8 mouse cellular contexts compared by ENCODE assay signal in the genomic region with DNA sequence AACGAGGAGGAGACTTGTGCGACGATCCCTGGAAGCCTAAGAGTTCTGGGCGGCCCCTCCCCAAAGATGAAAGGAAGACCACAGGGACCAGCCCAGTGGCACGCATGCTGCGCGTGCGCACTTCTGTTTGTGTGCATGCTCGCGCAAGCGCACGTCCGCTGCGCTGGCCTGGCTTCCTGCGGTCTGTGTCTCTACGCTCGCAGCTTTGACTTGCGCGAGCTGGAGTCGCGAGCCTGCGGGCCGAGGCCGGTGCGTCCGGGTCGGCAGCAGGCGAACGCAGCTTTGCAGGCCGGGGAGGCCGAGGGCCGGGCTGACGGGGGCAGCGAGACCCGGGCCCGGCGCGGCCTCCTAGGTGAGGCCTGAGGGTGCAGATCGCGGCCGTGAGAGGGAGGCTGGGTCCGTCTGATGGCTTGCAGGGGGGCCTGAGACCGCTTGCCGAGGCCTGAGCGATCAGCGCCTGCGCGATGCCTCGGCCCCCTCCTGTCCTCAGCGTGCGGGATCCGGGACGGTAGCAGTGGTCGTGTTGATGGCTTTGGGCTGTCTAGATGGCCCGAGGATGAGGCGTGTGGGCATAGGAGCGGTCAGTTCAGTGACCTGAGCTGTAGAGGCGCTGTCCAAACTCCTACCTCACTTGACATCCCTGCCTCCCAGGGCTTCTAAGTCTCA. TPM values are rescaled to one million over a fixed set of nuclear protein-coding genes. Genes with fewer than 3 reads are reported as not detected.
DNase-seq lines count a peak whose midpoint lies in the region; ATAC-seq and TF ChIP-seq lines count a peak whose summit lies in the region.

TSS of gene Zfp12 (plus strand) at position 136 of the 666 bp plus-strand sequence.

- H3K27me3 ChIP-seq in kidney, embryonic 14.5 days (ENCODE audit: control insufficient read depth, insufficient read depth, low read length): no peaks in the 10 kb centered on the region
- no peaks in the 10 kb centered on the region for H3K27me3 ChIP-seq in limb, embryonic 15.5 days

- H3K36me3 ChIP-seq in kidney, embryonic 14.5 days (ENCODE audit: control insufficient read depth, insufficient read depth, low read length): peaks cover 24% of the 10 kb centered on the region
- H3K36me3 ChIP-seq in limb, embryonic 15.5 days: peaks cover 27% of the 10 kb centered on the region

- ATAC-seq in kidney, embryonic 14.5 days (ENCODE audit: low FRiP score, low TSS enrichment): peak; percentile 98
- peak; percentile 95 for ATAC-seq in limb, embryonic 15.5 days (ENCODE audit: insufficient number of reproducible peaks, low FRiP score, low TSS enrichment, low read depth)

- peaks cover 9% of the 10 kb centered on the region for H3K4me1 ChIP-seq in bone marrow macrophage, adult 2 months (ENCODE audit: control insufficient read depth, insufficient read depth, low read length)
- H3K4me1 ChIP-seq in embryonic fibroblast, embryonic 13.5 days (ENCODE audit: control insufficient read depth, insufficient read depth, low read length): peaks cover 5% of the 10 kb centered on the region; the same call in 1 of the 2 replicates
- H3K4me1 ChIP-seq in kidney, embryonic 14.5 days (ENCODE audit: control insufficient read depth, insufficient read depth, low read length): peaks cover 13% of the 10 kb centered on the region
- peaks cover 10% of the 10 kb centered on the region for H3K4me1 ChIP-seq in limb, embryonic 15.5 days

- H3K27ac ChIP-seq in bone marrow macrophage, adult 2 months (ENCODE audit: insufficient read depth, low read depth, low read length): peak within 1 kb of the TSS; percentile 76
- H3K27ac ChIP-seq in embryonic fibroblast, embryonic 13.5 days (ENCODE audit: insufficient read depth, low read length): peak within 1 kb of the TSS; percentile 73
- H3K27ac ChIP-seq in kidney, embryonic 14.5 days (ENCODE audit: low read depth, low read length): peak within 1 kb of the TSS; percentile 97
- H3K27ac ChIP-seq in limb, embryonic 15.5 days: peak within 1 kb of the TSS; percentile 99

- no peak for TF ChIP-seq CTCF in bone marrow macrophage, adult 2 months (IDR thresholded peaks at IDR 0.05; ENCODE audit: low read depth, low read length)
- peak; percentile 37; the same call in 1 of the 2 replicates for TF ChIP-seq CTCF in embryonic fibroblast, embryonic 13.5 days (IDR thresholded peaks at IDR 0.05; ENCODE audit: borderline replicate concordance, insufficient read depth, low read length)

- TF ChIP-seq POLR2A in bone marrow macrophage, adult 2 months (IDR thresholded peaks at IDR 0.05; ENCODE audit: borderline replicate concordance, low read depth, low read length): no peak
- peak; percentile 91 for TF ChIP-seq POLR2A in embryonic fibroblast, embryonic 13.5 days (IDR thresholded peaks at IDR 0.05; ENCODE audit: low read depth, low read length)

- peak within 1 kb of the TSS; percentile 81 for H3K4me3 ChIP-seq in bone marrow macrophage, adult 2 months (ENCODE audit: insufficient read depth, low read length)
- peak within 1 kb of the TSS; percentile 66 for H3K4me3 ChIP-seq in embryonic fibroblast, embryonic 13.5 days (ENCODE audit: insufficient read depth, low read length)
- peak within 1 kb of the TSS; percentile 76 for H3K4me3 ChIP-seq in kidney, embryonic 14.5 days (ENCODE audit: low read length)
- H3K4me3 ChIP-seq in limb, embryonic 15.5 days: peak within 1 kb of the TSS; percentile 91

- peak; percentile 96 for DNase-seq in A20 (ENCODE audit: low read depth, low spot score)
- peak; percentile 96 for DNase-seq in heart, adult 9 months (ENCODE audit: low spot score in 2 of 2)
- peak; percentile 62 to 71 for DNase-seq in monocyte, adult 2 months (ENCODE audit: low read depth in 1 of 2, low spot score in 2 of 2)
- peak; percentile 91 for DNase-seq in spleen, postnatal 36 days (ENCODE audit: low spot score in 2 of 2)

- H3K4me2 ChIP-seq in kidney, embryonic 14.5 days (replicated peaks; ENCODE audit: low read depth, low read length): peak within 1 kb of the TSS; percentile 67
- H3K4me2 ChIP-seq in limb, embryonic 15.5 days: peak within 1 kb of the TSS; percentile 82

- H3K9ac ChIP-seq in kidney, embryonic 14.5 days (ENCODE audit: low read depth, low read length): peak within 1 kb of the TSS; percentile 92
- peak within 1 kb of the TSS; percentile 96 for H3K9ac ChIP-seq in limb, embryonic 15.5 days

- WGBS in kidney, embryonic 14.5 days: under 1% methylated on average over 57 of the region's 58 CpGs
- WGBS in limb, embryonic 15.5 days: under 1% methylated on average over 58 of the region's 58 CpGs

- H3K9me3 ChIP-seq in kidney, embryonic 14.5 days (ENCODE audit: control insufficient read depth, low read length): no peaks in the 10 kb centered on the region
- H3K9me3 ChIP-seq in limb, embryonic 15.5 days: no peaks in the 10 kb centered on the region

RNA-seq across cellular contexts. Expression of gene Zfp12, which starts in this region (rescaled TPM):
- 8.8 and 10.2 TPM in 2 replicates for polyA plus RNA-seq in bone marrow macrophage, adult 2 months (2012; ENCODE audit: insufficient read depth, insufficient read length, missing spikeins)
- polyA plus RNA-seq in embryonic fibroblast, embryonic 13.5 days (2011; ENCODE audit: insufficient read length, low read depth, missing spikeins): 9.0 and 13.8 TPM in 2 replicates
- polyA plus RNA-seq in kidney, embryonic 14.5 days (2014; fragmentation: Nextera tagmentation; extraction: Ambion mirVana): 11.4 and 19.6 TPM in 2 replicates
- polyA plus RNA-seq in limb, embryonic 15.5 days (2015; fragmentation: Nextera tagmentation; extraction: Ambion mirVana): 14.8 and 17.0 TPM in 2 replicates

Comparison
In these comparisons a context has a peak if more than half of its experiments do, and no peak if none do; other contexts are left out.
1. Peak in every context shown above with its lines: DNase-seq, ATAC-seq, H3K4me3 ChIP-seq and H3K27ac ChIP-seq.